Mouse (Mus musculus) adrenal gland, postnatal 25 days (tissue): ENCODE measurements around the gene 1700025G04Rik. TPM values are rescaled to one million over a fixed set of nuclear protein-coding genes. Genes with fewer than 3 reads are reported as not detected.

Experiments
- DNase-seq: peaks from one replicate; pipeline ENCODE4 v3.0.0; 2021; ENCODE audit warnings: mixed read lengths
- total RNA-seq: library from RNA; stranded (reverse); gene quantifications from 2 replicates; pipeline ENCODE4 v1.2.3, GENCODE M21; 2021

Gene 1700025G04Rik
- total RNA-seq, 1 experiment from 2014 or later = 47.0 TPM

DNA sequence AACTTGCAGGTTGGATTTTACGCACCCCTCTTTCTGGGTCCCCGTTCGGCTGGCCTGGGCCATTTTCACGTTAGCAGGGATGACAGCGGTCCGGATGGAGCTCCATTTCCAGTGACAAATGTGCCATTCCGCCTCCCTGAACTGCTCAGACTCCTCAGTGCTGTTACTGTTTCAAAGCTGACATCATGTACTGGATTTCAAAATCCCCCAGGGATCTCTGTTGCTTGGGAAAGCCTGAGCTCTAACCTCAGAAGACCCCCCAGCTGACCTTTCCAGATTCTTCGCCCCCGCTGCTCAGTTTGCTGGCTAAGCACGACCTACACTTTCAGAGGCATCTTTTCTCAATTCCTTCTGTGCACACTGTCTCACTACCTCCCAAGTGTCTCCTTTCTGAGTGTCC lies 128.7 kb downstream of the 1700025G04Rik start:
- DNase-seq = no peak

DNA sequence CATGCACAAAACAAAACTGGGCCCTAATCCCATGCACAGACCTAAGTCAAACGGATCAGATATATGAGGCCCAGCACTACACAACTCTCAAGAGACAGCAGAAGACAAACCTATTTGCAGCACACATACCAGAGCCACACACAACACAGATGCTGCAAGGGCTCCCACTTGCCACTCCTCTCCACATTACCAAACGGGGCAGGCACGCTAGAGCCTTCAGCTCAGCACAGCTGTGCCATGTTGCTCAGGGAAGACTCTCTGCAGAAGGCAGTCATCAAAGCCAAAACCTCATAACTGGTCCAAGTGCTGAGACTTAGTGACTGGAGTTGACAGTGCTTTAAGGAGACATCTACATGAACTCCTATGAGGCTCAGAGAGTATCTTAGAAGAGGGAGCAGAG lies 130.9 kb downstream of the 1700025G04Rik start:
- DNase-seq = no peak

DNA sequence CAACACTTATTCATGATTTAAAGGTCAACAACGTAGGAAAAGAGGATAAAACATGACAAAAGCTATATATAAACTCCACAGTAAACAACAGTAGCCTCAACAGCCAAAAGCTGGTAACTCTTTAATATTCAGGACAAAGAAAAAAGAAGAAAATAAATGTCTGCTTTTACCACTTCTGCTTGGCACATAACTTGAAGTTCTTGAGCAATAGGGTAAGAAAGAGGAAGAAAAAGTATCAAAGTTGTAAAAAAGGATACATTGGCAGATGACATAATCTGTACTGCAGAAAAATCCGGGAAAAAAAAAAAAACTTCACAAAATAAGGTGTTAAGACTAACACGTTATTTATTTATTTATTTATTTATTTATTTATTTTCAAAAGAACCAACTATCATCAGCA lies 131.5 kb downstream of the 1700025G04Rik start:
- no peak for DNase-seq

DNA sequence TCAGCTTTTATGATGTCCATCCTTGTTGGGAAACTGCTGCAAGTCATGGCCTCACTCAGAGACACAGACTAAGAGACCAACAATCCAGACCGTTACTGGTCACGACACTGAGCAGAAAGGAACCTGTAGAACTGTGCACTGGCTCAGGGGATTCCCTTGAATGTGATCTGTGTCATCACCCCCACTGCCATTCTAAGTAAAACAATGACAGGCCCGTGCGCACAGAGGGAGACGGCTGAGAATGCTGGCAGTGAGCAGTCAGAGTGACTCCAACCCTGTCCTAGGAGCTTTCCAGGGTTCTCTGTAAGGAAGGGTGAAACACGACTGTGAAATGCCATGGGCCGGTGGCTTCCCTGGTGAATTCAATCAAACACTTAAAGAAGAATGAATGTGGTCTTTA lies 132.3 kb downstream of the 1700025G04Rik start:
- no peak for DNase-seq

DNA sequence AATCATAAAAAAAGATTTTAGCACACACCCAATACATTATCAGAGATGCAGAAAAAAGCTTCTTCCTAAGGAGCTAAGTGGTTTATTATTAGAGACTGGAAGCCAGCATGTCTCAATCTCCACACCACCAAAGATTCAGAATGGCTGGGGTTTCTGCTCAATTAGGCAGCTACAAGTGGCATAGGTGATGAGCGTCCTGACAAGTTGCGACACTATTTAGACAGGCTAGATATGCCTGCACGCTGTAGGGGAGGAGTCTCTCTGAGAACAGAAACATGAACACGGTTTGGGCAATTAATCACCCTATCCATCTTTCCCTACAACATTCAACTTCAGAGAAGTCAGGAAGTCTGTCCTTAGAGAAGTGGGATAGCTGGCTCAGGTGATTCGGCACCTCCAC lies 134.1 kb downstream of the 1700025G04Rik start:
- DNase-seq = no peak

DNA sequence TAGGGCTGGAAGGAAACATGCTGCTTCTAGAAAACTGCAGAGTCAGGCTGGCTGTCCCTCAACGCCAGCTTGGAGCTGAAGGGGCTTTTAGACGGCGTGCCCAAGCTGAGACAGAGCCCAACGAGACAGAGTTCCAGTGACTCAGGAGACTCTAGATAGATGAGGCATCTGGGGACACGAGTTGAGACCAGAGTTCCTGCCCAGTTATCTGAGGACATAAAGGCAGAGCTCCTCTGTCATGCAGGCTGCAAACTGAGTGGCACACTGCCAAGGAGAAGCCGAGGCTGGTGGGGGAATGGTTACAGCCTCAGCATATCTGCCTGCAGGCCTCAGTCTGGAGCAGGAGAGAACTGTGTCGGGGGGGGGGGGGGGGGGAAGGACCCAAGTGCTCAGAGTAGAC lies 136.4 kb downstream of the 1700025G04Rik start:
- DNase-seq = peak; percentile 83

DNA sequence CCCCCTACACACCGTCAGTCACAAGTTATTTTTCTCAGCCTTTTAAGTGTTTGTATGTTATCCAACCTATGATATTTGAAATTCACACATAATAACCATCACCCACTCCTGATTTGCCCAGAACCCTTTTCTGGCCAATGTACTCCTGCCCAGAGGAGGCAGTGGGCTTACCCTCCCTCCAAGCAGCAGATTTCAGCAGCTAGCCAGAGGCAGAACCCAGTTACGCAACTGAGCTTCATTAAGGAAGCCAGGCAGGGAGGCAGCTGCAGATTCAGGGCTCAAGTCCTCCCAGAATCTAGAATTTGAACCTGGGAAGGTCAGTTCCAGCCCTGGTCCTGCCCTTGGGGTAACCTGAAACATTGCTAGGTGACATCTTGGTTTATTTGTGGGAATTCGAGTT lies 141.9 kb downstream of the 1700025G04Rik start:
- no peak for DNase-seq

DNA sequence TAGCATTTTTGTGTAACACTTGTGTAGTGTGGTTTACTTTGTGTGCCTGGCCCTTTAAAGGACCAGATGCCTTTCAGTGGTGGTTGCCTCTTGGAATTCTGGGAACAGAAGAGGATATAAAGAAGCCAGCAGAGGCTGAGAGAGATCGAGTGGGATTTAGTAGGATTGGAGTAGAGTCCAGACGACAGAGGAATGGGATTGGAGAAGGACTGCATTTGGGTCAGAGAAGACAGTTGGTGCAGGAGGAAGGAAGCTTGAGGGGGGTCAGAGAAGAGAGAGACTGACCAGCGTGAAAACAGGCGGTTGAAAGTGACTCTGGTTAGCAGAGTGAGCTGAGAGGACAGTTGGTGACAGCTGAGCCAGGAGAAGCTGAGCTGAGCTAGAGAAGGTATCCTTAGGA lies 142.4 kb downstream of the 1700025G04Rik start:
- DNase-seq = no peak

DNA sequence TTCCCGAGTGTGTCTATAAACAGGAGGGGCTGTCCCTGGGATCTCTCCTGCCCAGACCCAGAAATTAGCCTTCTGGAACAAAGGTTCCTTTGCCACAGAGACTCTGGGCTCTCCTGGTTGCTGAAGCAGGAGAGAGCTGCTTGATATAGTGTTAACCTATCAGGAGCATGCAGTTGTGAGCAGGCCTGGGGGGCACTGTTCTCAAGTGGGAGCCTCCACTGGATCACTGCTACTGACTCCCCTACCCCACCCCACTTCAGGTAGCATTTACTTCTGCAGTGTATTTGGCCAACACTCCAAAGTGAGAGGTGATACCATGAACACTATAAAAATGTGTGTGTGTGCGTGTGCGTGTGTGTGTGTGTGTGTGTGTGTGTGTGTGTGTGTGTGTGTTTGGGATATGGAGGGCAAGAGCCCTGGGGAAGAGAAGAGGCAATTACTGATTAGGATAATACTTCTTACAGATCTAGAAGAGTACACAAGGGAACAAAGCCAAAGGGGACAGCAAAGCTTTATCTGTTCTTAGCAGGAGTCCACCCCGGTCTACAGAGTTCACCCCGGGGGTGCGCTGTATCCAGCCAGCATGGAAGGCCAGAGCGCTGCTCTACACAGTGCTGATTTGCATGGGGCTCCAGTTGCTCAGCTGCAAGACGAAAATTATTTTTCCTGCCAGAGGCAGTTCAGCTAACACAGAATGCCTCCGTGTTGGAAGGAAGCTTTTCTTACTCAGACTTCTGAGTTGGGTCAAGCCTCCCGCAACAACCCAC lies 145.3 kb downstream of the 1700025G04Rik start:
- no peak for DNase-seq

DNA sequence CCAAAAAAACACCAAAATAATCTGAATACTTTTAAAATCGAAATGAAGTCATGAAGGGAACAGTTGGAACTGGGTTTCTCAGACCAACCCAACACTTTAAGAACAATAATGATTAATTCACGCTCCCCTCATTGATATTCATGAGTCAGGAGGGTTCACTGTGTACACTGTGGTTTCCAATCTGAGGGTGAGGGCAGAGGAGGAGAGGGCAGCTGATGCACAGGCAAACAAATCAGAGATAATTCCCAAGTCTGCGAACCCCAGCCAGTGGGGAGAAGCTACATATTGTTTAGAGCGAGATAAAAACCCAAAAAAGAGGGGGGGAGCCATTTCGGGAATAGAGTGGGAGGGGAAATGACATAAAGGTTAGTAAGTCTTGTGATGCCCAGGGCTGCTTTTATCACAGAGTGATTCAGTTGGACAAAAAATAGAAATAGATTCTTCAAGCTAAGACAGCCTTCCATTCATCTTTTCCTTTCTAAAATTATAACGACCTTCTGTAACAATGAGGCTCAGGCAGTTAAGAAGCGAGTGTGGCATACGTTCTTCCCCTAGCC lies 146.2 kb downstream of the 1700025G04Rik start:
- no peak for DNase-seq

DNA sequence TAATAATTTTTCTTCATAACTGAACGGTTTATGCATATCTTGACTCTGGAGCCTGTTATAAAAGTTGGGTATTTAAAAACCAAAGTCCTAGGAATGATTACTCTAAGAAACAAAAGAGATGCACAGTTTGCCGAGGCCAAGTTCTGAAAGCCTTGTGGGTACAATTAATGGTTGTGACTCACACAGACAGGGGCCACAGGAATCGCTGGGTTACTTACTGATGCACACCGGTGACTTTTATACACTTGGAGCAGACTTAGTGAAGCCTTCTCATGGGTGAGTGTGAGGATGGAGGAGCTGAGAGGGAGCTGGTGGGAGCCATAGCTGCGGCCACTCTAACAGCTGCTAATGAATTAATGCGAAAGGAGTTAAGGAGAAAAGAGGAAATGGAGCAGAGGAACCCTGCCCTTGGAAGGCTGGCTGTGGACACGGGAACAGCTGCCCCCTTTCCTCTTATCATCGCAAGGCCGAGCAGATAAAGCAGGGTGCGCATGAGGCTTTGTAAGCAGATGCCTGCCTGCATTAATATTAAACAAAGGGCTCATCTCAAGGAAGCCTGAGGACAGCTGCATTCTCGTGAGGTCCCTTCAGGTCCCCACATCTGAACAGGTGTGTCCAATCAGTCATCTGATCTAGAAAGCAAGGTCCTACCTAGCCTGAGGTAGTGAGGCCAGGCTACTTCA lies 146.8 kb downstream of the 1700025G04Rik start:
- peak; percentile 32 for DNase-seq

DNA sequence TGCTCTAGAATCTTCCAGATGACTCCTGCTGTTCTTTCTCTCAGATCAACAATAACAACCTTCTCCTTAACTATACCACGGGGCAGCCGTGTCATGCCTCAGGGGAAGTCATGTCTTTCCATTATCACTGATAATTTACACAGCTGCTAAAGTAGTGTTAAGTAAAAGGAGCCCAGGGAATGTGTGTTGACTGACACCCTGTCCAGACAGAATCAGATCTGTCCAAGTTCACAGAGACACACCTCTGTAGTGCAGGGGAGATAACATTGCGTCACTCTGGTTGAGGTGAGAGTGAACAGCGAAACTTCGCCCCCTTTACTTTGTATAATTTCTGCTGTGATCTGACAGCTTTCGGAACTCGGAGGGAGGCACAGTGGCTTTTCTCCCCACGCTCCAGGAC lies 149.9 kb downstream of the 1700025G04Rik start:
- DNase-seq = no peak

DNA sequence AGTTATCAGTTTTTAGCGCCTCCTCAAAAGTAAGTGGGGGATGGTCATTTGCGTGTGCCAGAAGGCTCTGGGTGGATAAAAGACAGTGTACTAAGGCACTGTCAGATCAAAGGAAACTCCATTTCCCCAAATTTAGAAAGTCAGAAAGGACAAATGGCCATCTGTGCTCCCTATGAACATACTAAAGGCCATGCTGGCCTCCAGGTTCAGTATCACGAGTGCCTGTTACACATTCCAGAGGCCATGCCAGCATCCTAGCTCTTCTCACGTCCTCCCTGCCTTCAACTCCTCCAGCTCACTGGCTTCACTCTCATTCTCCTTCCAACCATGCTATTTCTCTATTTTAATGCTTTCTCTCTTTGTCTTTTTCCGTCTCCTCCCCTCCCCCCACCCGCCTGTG lies 150.4 kb downstream of the 1700025G04Rik start:
- DNase-seq = no peak

DNA sequence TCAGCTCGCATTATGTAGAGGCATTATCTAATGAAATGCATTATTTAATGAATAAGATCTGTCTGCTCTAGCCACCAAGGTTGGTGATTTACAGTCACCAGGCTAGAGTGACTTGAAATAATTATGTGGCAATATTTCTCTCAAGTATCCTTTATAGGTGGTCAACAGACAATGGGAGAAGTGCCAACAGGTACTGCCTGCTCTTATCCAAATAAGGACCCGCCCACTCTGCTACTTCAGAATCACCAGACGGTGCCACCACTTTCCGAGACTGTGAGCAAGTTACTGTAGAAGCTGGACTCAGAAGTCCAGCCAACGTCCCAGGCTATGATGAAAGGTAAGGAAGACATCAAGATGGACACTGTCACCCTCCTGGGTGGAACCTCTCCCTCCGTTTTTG lies 156.3 kb downstream of the 1700025G04Rik start:
- no peak for DNase-seq

DNA sequence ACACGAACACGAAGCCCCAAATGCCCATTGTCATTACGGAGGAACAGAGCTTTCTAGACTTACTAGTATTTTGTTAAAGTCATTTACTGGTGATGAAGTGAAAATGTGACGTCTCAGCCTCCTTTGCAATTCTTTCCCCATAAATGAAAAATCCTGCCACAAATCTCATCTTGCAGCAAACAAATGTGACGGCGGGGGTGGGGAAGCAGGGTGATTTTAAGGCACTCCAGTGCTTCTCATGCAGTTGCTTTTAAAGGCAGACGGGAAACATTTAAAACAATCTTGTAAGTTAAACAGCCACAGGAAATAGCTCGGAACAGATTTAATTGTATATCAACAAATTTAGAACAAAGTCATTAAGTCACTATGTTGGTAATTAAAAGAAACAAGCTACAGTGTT lies 163.1 kb downstream of the 1700025G04Rik start:
- no peak for DNase-seq

DNA sequence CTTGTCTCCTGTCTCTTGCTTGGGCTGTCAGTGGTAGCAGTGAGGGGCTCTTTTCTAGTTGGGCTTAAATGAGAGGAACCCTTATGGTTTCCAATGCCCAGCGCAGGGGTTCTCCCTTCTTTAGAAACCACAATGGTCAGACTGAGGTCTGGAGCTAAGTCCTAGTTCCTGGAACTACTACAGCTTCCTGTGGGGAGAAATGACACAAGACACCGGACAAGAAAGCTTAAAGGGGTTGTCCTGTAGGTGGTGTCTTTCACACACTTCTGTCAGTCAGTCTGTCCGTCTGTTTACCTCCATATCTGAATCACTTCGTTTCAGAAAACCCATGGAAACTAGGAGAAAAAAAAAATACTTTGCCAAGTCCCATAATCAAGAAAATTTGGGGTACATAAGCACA lies 163.8 kb downstream of the 1700025G04Rik start:
- DNase-seq = no peak

DNA sequence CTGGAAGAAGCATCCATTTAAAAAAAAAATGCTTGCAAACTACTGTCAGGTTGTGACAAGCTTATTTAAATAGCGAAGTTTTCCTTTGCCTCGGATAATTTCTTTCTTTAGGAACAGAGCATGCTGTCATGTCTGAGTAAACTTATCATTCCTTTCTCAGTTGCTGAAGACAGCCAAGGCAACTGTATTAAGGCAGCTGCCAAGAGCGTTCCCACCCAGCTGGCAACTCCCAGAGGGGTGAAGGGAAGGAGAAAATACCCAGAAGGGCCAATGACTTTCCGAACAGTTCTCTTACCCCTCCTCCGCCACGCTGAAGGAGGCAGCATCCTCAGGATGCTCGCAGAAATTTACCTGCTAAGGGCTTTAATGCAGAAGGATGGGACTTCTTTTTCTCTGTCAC lies 164.2 kb downstream of the 1700025G04Rik start:
- no peak for DNase-seq

DNA sequence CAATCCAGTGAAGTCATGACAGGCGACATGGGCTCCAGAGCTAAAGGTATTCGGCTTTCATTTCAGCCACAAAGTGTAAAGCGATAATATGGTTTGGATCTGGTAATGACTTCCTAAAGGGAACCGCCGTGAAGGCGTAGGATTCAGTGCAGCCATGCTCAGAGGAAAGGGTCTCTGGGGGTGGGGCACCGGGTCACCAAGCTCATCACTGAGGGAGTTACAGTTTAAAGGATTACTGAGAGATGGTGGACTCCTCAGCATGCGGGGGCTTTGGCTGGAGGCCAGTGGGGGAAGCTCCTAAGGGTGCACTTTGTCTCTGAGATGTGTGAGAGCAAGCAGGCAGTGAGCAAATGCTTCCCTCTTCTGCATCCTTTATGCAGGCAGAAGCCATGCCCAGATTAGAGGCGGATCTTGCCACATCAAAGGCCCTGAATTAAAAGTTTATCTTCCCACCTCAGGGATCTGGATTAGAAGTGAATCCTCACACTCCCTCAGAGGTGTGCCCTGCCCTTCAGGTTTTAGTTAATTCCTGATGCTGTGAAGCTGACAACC lies 171.0 kb downstream of the 1700025G04Rik start:
- no peak for DNase-seq

DNA sequence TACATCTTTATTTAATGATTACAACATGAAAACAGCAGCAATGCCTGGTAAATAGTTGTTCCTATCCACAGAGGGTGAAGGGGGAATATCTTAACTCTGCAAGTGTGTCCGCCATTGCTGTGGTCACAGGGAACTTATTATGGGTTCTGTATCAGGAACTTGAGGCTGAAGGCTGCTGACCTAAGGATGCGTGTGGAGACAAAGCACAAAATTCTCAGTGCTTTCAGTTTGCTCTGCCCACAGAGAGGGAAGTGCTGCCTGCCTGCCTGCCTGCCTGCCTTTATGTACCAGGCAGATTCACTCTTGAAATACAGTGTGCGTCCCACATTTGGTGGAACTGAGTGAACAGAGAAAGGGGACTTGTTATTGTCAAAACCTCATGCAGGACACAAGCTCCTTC lies 172.2 kb downstream of the 1700025G04Rik start:
- no peak for DNase-seq

DNA sequence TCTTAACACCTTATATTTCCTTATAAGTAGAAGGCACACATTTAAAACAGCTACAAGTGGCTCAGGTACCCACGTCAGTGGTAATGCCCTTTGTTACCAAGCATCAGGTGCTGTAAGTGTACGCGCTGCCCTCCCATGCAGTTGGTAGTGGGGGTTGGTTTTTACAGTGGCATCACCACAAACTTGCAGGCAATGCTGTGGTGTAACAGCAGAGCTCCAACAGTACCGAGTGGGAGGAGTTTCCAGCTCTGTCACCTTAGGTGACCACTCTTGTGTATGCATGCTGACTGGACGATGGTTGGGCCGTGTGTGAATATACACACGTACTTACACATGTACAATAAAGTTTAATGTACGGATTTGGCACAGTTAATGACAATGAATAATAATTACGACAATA lies 175.4 kb downstream of the 1700025G04Rik start:
- no peak for DNase-seq

DNA sequence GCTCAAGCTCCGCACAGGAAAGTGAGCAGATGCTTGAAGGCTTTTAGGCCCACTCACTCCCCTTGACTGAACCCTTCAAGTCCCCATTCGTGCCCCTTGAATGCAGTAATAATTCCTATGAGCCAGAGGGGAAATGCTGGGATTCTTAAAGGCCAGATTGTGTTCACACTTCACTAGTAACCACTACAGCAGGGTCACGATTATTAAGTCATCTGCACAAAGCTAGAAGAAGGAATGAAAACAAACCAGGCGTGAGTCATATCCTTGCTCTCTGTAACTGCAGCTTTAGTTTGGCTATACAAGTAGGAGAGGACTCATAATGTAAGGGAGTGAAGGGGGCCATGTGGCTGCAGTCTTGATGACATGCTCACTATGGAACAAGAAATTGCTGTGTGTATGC lies 182.9 kb downstream of the 1700025G04Rik start:
- no peak for DNase-seq

DNA sequence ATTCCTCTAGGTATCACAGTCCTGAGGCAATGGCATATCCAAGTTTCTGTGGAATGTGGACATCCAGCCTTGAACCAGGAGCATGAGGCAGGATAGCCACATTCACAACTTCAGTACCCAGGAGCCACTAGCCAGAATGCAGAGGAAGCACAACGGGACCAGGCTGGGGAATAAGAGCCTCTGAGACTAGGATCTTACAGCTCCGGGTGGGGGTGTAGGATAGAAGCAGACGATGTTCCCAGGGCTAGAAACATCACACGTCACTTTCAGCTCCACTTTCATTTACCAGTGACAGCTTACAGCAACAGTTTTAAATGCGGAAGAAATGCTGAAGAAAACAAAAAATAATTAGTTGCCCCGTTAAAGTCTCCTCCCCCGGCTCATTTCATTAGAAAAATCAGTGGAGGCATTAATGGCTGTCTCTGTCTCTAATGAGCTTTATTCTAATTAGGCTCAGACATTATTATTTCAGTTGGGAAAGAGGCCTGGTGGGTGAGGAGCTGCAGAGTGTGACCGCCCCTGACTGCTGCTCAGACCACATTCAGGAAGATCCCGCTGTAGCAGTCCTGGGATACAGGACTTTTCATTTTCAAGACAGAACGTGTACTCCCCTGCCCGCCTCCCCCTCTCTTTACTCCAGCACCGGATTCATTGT lies 189.1 kb downstream of the 1700025G04Rik start:
- DNase-seq = no peak

DNA sequence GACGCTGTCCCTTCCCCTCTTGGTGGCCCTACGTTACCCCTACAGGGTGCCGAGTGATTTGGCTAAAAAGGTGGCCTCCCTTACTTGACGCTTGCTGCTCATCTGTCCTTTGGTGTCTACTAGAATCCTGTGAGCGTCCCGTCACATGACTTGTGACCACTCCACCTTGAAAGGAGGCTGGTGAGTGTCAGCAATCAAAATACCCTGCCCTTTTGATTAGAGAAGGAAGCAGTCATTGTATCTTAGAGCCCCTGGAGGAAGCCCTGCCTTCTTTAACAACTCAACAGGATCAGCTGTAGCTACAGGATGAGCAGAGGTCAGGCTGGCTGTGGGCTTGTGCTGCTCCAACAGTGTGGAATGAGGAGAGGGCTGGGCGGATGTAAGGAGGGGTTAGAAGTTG lies 190.0 kb downstream of the 1700025G04Rik start:
- no peak for DNase-seq
